Mouse (Mus musculus) hindlimb bud, embryonic 11.5 days (tissue): ENCODE measurements at regions not wholly inside any gene's neighbourhood (a gene's known extent, or its start where the extent isn't known, plus 50 kb on each side); places are given as distances from the start of the nearest gene placed in this dataset.

Source experiments
- DNase-seq: peaks from one replicate; pipeline ENCODE4 v3.0.0-alpha.2; 2012; ENCODE audit warnings: low read depth, low spot score; ENCODE audit errors: extremely low spot score

DNA sequence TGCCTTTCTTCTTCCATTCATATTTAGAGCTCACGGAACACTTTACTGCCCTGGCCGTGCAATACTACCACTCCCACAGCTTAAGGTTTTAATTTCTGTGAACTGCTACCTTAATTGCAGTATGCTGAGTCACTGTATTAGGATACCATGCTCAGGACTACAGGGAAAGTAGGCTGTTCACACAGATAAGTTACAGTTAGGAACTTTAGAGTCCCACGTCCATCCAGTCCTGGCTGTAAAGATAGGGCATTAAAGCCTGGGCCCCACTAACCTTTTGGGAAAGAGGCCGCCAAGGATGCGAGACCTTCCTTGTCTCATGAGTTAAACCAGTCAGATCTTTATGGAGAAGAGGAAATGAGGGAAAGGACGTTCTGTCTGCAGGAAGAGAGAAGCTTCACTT lies 574.6 kb downstream of the Stpg2 start:
- no peak for DNase-seq

DNA sequence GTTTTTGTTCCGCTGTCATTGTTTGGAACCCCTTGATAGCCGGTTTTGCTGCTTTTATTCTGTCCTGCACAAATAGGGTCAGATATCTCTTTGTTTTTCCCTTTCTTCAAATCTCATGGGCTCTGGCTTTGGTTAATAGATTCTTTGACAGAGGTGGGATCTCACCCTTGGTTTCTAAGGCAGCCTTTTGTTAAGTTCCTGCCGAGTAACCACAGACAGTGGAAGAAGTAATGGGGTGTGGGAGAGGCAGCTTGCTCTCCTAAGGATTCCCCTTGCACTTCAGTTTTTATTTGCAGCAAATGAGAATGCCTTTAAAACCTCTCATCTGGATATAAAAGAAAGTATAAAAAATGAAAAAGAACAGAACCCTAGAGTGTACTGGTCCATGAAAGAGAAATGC lies 577.9 kb downstream of the Stpg2 start:
- DNase-seq, result no peak

DNA sequence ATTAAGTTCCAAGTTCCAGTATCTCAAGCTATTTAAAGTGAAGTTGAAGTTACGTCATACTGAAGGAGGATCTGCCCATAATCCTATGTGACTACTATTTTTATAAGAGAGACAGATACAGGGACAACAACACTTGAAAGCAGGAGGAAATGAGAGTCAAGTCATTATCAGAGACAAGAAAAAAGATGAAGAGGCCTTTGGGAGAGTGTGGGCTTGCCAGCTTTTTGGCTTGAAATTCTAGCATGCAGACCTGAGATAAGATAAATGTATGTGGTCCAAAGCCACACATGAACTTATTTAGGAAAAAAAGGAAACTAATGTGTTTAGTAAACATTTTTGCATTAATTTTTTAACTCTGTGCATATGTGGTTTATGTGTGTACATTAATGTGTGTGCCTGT lies 581.0 kb downstream of the Stpg2 start:
- DNase-seq, result no peak

DNA sequence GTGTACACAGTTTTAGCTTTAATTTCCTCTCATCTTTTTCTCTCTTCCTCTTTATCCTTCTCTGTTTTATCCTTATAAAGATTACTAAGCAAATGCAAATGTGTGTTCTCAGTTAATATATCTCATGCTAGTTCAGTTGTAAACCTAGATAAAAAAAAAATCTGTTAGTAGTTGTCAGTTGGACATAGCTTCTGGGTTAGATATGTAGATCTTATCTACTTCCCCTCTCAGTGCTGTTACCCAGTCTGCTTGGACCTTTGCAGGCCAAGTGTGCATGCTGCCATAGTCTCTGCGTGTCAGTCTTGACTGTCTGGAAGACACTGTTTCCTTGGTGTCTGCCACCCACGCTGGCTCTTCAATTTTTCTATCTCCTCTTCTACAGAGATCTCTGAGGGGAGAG lies 583.4 kb downstream of the Stpg2 start:
- no peak for DNase-seq

DNA sequence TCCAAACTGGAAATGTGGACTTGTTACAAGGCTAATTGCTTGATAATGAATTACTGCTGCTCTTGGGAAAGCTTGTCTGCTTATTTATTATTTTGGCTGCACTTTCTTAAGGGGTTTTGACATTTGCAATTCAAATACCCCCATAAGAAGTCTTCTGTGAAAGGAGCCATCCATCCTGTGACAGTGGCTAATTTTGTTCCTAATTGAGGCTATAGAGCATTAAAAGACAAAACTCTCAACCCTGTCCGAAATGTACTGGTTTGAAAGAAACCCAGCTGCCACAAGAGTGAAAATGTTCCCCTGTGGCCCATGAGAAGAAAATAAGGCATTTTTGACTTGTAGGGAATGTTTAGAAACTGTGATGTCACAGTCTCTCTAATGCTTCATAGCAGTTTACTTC lies 591.2 kb downstream of the Stpg2 start:
- no peak for DNase-seq

DNA sequence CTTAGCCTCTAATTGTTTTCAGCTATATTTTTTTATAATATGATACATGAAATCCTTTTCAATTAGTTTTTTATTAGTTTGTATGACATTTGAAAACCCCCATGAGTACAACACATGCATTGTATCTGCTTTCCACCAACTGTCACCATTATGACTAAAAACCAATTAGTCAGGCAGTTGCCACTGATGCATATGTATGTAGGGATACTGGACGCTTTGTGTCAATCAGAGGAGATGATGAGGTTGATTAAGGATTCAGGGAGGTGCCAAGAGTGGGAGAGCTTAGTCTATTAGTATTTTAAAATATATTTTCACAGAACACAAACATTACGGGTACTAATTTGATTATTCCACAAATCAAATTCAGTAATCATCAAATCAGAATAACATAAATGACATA lies 593.6 kb downstream of the Stpg2 start:
- DNase-seq, result no peak

DNA sequence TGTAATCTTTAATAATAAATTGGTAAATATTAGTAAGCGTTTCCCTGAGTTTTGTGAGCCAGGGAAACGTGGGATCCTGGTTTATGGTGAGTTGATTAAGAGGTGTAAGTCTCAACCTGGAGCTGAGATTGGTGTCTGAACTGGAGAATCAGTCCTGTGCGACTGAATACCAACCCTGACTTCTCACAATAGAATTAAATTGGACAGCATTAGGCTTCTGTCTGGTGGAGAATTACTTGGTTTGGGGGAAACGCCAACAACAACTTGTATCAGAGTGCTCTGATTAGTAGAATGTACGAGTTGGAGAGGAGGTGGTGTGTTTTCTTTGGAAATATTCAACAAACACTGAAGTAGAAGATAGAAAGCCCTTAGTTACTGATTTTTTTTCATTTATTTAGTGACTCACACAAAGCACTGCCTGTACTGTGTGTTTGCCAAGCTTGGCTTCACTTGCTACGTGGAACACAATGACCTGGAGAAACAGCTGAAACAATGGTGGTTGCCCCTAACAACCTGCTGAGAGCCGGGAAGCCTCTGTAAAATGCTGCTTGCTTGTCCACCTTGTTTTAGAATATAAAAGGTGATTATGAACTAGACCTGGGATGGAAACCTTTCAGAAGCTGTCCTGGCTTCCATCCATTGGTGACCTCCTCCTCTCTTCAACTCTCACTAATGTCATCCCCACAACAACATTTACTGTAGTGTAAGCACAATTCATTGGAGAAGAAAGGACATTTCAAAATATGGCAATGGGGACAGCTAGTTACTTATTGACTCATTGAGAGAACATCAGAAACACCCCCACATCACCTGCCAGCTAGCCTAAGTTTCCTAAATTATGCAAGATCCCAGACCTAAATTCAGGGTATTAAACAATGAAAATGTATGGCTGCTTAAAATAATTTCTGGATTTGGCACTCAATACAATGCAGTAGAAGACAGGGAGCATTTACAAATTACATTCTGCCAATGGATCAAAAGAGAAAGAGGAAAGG lies 597.5 kb downstream of the Stpg2 start:
- DNase-seq, result no peak

DNA sequence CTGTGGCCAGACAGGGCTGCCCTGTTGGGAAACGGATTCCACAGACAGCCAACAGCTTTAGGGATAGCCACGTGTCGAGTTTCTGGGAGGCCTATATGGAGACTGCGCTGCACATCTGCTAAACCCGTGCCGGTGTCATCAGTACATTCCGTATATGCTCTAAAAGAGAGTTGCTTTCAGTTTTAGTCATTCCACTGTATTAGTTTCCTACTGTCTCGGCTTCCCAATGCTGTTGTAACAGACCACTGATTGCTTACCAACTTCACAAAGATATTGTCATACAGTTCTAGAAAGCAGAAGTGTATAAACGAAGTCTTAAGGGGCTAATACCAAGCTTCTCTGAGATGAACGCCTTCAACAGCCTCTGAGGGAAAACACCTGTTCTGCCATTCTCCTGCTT lies 622.5 kb downstream of the Stpg2 start:
- DNase-seq, result no peak

DNA sequence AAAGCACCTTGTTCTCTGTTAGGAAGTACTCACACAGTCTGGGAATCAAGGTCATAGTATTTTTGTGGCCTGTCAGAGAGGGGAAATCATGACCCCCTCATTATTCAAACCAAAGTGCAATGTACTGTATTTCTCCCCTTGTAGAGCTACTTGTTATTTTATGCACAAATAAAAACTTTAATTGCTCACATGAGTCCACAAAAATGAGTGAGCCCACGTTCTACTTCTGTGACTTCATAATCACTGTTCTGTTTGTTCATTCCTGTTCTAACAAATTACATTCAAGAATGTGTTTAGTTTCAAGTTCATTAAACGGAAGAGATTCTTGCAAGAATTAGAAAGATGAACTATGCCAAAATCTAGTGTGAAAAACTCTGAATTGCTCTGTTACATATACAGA lies 623.1 kb downstream of the Stpg2 start:
- DNase-seq, result no peak

DNA sequence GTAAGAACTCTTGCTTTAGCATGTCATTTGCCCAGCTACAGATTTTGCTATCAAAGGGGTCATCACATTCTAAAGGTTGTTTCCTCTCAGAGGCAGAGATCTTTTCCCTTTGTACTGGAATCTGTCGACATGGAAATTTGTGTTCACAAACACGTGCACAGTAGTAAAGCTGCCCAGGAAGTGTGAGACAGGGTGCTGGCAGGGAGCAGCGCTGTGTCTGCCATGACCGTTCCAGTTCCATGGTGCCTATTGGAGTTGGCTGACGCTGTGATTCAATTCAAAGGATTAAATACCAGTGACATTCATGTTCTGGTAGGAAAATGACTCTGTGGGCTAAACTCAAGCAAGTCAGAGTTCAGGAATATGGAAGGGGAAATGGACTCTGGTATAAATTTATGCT lies 627.1 kb downstream of the Stpg2 start:
- DNase-seq, result no peak

DNA sequence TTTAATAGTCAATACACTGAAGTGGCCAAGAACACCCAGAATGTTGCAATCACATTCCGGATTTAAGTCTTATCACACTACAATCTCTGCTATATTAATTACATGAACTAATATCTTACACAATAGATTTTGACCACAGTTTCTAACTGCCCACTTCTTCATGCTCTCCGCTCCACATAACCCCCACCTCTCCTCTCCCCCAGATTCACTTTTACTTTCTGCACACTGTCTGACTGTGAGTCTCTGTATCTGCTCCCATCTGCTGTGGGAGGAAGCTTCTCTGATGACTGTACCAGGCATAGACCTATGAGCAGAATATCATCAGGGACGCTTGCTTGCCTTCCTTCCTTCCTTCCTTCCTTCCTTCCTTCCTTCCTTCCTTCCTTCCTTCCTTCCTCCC lies 636.5 kb downstream of the Stpg2 start:
- DNase-seq, result no peak

DNA sequence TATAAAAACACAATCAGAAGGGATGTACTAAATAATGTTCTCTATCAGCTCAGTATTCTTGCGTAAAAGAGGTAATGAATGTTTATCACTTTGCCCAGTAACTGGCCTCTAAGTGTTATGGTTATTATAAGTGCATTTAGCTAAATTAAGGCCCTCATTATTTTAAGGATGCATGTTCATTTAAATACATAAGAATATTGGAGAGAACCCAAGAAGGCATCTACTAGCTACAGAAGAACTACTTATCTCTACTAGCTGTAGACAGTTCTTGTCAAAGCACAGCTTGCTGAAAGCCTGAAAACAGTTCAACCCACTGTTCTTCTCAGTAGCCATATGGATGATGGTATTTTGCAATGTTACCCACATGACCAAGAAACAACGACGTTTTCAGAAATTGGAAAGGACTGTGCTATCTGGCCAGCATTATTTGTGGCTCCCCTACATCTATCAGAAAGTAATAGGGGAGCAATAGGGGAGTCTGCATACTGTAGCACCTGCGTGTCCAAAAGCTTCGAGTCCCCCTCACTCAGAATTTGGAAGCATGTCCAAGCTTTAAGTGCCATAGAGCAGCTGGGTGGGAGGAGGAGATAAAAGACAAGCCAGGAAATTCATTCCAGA lies 637.6 kb downstream of the Stpg2 start:
- no peak for DNase-seq

DNA sequence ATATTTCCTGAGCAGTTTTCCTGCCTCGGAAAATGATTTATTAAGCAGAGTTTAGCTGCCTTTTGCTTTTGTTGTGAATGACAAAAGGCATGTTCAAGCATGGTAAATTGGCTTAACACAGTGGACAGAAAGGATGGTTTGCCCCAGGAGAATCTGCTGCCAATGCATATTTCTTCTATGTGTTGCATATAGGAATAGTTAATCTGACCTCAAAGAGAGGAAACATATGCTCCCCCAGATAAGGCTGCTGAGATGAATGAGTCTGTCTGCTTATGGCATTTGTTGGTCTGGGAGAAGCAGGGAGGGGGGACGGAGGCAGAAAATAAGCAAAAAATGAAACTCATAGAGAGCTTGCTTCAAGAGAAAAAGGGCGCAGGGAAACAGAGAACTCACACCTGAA lies 638.9 kb downstream of the Stpg2 start:
- DNase-seq, result no peak

DNA sequence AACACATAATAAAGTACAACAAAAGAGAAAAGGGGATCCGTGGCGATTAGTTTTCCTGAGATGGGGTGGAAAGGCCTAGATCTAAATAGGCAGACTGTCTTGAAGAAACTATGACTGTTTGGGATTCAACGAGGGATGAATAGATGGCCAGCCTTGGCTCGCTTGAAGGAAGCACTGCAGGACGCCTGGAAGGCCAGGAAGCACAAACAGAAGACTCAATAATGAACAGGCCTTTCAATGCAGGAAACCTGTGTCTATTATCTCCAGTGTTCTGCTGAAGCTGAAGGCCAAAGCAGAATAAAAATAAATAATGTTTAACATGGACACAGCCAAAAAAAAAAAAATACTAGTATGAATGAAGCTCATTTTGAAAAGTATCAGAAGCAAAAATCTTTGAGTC lies 642.3 kb downstream of the Stpg2 start:
- no peak for DNase-seq

DNA sequence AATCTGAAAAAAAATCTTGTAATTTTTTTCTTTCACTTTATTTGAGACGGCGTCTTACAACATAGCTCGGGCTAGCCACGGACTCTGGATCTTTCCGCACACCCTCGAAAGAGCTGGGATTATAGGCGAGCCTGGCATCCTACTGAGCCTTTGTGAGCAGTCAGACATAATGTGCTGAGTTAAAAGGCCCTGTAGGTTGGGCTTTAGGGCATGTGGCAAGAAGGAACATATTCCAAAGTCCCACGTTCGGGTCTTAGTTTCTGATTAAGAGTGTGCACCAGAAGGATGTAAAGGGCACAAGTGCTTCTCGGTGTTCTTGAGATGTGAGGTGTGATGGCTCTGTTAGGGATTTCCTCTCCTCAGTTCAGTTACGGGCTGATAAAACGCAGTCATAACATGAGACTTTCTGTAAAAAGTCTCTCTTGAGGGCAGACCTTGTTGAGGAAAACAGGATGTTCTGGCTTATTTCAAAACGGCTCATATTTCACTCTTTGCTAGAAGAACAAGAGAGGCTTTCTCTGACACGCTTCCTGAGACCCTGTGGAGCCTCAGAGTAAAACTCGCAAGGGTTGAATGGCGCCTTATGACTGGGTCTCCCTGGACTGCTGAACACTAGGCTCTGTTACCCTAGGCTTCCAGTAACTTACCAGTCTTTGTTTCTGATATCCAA lies 654.6 kb downstream of the Stpg2 start:
- peak; percentile 76 for DNase-seq

DNA sequence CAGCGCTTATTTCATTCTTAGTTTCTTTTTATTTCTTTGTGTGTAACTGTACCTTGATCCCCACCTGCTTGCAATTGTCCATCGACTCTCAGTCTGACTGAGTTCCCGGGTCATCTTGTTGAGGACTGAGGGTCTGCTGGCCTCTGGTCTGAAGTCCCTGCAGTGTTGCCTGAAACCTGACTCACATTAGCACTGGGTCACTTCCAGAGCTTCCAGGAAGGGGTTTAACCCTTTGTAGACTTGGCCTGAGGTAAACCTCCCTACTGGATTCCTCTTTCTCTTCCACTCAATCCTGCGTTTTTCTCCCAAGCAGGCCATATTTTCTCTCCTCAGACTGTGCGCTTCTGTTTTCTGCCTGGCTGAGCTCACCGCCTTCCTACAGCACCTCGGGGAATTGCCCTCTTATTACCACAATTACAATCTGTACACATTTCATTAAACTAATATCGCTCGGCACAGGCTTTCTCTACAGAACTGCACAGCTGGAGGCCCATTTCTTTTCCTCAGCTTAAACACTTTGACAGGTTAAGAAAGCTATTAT lies 655.4 kb downstream of the Stpg2 start:
- DNase-seq, result peak; percentile 54

DNA sequence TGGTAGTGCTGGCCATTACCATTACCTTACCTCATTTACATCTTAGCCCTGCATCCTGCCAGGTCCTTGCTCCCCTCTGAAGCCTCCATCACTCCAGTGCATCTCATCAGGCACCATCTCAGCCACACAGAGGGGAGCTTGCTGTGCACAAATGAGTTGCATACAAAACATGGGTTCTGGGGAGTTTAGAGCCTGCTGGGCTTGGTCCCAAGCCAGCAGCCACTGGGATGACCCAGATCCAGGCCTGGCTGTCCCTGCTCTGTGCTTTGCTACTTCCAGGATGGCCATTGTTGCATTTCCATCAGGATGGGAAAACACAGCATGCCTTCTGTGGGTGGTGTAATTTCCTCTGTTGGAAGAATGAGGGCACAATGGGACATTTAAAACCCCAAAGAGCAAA lies 660.8 kb downstream of the Stpg2 start:
- no peak for DNase-seq

DNA sequence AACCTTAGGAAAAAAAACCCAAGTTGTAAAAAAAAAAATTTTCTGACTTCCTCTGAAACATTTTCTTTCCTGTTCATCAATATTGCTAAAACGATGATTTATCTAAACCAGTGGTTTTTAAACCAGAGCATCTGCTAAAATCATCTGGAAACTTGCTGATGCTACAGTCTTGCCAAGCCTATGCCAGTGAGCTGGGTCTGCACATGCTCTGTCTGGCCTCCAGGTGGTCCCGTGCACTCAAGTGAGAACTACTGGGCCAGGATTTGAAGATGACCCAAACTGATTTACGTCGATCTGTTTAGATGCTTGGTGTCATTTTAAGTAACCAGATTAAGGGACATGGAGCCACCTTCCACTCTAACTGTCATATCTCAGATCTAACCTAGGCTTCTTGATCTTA lies 661.5 kb downstream of the Stpg2 start:
- no peak for DNase-seq

DNA sequence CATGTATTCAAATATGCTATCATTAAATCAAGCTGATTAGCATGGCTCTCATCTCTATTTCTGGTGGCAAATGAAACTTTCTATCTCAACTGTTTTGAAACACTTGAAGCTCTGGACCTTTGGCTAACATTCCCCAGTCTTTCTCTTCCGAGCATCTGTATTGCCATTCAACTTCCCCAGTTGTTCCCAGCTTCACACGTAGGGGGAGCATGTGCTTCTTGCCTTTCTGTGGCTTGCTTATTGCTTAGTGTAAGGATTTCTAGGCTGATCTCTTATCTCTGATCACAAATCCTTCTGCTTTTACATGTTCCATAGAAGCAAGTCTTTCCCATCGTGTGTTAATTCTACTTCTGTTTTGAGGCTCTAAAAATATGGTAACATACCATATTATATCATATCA lies 662.0 kb downstream of the Stpg2 start:
- no peak for DNase-seq

DNA sequence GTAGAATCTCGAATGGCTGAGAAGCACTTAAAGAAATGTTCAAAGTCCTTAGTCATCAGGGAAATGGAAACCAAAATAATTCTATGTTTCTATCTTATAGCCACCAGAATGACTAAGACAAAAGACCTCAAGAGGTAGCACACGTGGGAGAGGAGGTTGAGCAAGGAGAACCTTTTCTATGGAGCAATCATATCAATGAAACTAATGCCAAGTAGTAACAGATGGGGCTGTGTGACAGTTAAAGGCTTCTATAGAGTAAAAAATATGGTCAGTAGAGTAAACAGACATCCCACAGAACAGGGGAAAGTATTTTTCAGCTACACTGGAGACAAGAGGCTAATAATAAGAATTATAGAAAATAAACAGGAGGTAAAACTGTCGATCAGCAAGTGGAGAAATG lies 664.3 kb downstream of the Stpg2 start:
- no peak for DNase-seq

DNA sequence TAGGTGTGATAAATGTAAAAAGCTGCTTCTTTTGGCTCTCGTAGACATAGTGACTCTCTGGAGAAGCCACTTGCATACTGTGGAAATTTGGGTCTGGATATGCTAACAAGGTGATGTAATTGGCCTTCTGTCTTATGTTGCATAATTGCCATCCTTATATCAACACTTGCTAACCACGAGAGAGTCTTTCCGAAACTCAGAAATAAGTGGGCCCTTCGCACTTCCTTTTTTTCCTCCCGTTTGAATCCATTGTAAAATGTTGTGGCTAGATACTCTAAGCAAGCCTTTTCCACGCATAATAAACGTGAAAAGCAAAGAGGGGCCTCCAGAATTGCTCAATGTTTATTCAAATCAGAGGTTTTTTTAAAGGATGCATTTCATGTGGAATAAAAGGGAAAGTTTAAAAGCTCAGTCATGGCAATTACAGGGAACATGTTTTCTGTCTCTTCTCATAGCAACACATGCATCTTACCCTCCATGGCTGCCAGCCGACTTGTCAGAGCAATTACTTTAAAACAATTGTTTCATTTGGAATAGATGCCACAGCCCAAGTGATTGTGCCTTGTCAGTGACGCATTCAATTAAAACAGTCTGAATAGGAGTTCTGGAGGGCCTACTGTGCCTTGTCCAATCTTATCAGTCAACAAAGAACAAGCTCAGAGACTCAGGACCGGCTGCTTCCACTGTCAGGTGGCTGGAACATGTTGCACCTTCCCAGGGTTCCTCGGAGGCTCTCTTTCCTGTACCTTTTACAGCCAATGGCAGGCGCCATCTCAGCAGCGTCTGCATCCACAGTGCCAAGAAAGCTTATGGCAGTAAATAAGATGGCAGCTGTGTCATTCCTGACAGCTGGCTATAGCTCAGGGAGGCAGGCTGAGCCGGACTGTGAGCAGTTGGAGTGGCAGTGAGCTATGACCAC lies 680.7 kb downstream of the Stpg2 start:
- no peak for DNase-seq
